In the genomic region with DNA sequence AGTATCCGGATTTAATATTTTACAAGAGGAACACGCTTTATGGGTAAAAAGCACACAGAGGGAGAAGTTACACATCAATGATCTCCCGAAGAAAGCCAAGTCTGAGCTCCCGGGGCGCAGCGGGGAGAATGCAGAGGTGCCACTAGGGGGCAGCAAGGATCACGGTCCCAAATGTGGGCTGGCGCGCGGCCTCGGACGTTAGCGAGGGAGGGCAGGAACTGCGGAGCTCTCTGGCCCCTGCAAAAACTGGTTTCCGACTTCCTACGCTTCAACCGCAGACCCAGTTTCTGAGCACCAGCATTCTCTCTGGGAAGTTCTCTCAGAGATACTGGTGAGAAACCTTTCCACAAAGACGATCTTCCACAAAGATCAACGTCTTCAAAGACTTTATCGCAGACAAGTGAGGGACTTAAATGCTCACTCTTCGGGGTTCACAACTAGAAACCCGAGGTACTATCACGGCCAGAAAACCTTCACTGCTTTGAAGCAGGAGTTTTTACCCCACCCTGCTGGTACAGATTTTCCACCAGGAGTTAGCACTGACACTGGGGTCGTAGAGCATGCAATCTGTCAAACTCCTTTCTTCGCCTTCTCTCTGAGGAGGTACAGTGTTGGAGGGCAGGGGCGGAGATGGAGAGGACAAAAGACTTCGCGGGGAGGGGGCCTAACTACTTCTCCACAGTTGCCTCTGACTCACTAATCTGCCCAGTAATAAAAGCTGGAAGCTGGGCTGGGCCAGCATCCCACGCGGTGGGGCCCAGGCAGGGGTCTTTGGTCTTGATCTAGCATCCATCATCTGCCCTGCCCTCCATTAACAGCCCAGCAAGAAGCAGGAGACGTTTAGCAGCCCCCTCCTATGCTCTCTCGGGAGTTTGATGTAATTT, we compare ENCODE assay signal across 8 mouse cellular contexts. TPM values are rescaled to one million over a fixed set of nuclear protein-coding genes. Genes with fewer than 3 reads are reported as not detected.
DNase-seq lines count a peak whose midpoint lies in the region; ATAC-seq lines count a peak whose summit lies in the region.

No protein-coding gene starts in this region.

- peaks cover 74% of the 10 kb centered on the region for H3K27me3 ChIP-seq in hindbrain, embryonic 16.5 days (replicated peaks; ENCODE audit: control insufficient read depth, insufficient read depth, low read length)

- peak overlapping the region; percentile 23; the same call in 1 of the 2 replicates for H3K4me3 ChIP-seq in hindbrain, embryonic 16.5 days (ENCODE audit: low read length)

- no peak overlapping the region for H3K27ac ChIP-seq in hindbrain, embryonic 16.5 days (ENCODE audit: low read depth, low read length)

- intact Hi-C loops in left cerebral cortex, postnatal 36 days (cut with DNase I): loop anchor here (1.0 to 5.0 kb wide), 4 partner anchors 30 to 182 kb away; a partner anchor contains a TSS

- 0 out of 2 replicates have a peak, but pooled peaks cover 4% of the 10 kb centered on the region for H3K36me3 ChIP-seq in hindbrain, embryonic 16.5 days (ENCODE audit: control insufficient read depth, insufficient read depth, low read length)

- peak overlapping the region; percentile 50 for H3K4me2 ChIP-seq in hindbrain, embryonic 16.5 days (ENCODE audit: low read length)

- H3K4me1 ChIP-seq in hindbrain, embryonic 16.5 days (ENCODE audit: control insufficient read depth, insufficient read depth, low read depth, low read length): peaks cover 37% of the 10 kb centered on the region

- H3K9ac ChIP-seq in hindbrain, embryonic 16.5 days (ENCODE audit: low read depth, low read length): no peak overlapping the region; the same call in 1 of the 2 replicates

- ATAC-seq in hindbrain, embryonic 16.5 days: no peak

- WGBS in hindbrain, embryonic 16.5 days: 1% methylated on average over 32 of the region's 32 CpGs

- peak; percentile 86 for DNase-seq in adipocyte (ENCODE audit: low spot score)
- peak; percentile 70 to 75 for DNase-seq in cerebellum, postnatal 36 days
- DNase-seq in gastrocnemius, adult 8-10 months (ENCODE audit: low spot score in 2 of 2): peak; percentile 64 to 66
- DNase-seq in left cerebral cortex, postnatal 36 days (ENCODE audit: low spot score in 2 of 2): peak; percentile 63 to 66
- peak; percentile 87 for DNase-seq in mesoderm, embryonic 11.5 days (ENCODE audit: low read depth, low spot score)
- DNase-seq in right cerebral cortex, postnatal 14 days: peak; percentile 81
- DNase-seq in urinary bladder, postnatal 25 days (ENCODE audit: low spot score): peak; percentile 87

- H3K9me3 ChIP-seq in hindbrain, embryonic 16.5 days (ENCODE audit: control insufficient read depth, low read length): no peaks in the 10 kb centered on the region

RNA-seq across cellular contexts. Expression of a gene that starts 3.3 kb away (rescaled TPM):
- not detected for total RNA-seq in gastrocnemius, adult 8-10 months (2022)
- 0.03 TPM in 1 of 2 replicates, not detected in the other for polyA plus RNA-seq in hindbrain, embryonic 16.5 days (2015; fragmentation: Nextera tagmentation; extraction: Ambion mirVana)
- total RNA-seq in left cerebral cortex, postnatal 36 days (2021): 10 to 100 TPM; 20.0 to 32.2 TPM

RNA-seq across cellular contexts. Expression of a gene that starts 27.8 kb away (rescaled TPM):
- total RNA-seq in gastrocnemius, adult 8-10 months (2022): under 1 TPM in 3 of 4 experiments, not detected in 1; 0.15 to 0.27 (median 0.27) TPM
- 0.88 and 1.1 TPM in 2 replicates for polyA plus RNA-seq in hindbrain, embryonic 16.5 days (2015; fragmentation: Nextera tagmentation; extraction: Ambion mirVana)
- total RNA-seq in left cerebral cortex, postnatal 36 days (2021): 1 to 10 TPM; 2.4 to 3.4 TPM

RNA-seq across cellular contexts. Expression of a gene that starts 37.3 kb away (rescaled TPM):
- not detected for total RNA-seq in gastrocnemius, adult 8-10 months (2022)
- 45.0 and 53.9 TPM in 2 replicates for polyA plus RNA-seq in hindbrain, embryonic 16.5 days (2015; fragmentation: Nextera tagmentation; extraction: Ambion mirVana)
- 100 to 1,000 TPM in 1 of 2 experiments, 10 to 100 TPM in 1; 83.4 to 104 TPM for total RNA-seq in left cerebral cortex, postnatal 36 days (2021)

RNA-seq across cellular contexts. Expression of a gene that starts 45.1 kb away (rescaled TPM):
- total RNA-seq in gastrocnemius, adult 8-10 months (2022): 1 to 10 TPM; 5.0 to 7.2 (median 5.2) TPM
- 20.2 and 20.4 TPM in 2 replicates for polyA plus RNA-seq in hindbrain, embryonic 16.5 days (2015; fragmentation: Nextera tagmentation; extraction: Ambion mirVana)
- total RNA-seq in left cerebral cortex, postnatal 36 days (2021): 10 to 100 TPM; 41.5 to 43.0 TPM

Comparison
In these comparisons a context has a peak if more than half of its experiments do, and no peak if none do; other contexts are left out.
1. RNA of a gene that starts 3.3 kb away (total RNA-seq): 20.0 to 32.2 TPM in left cerebral cortex, postnatal 36 days; not detected in gastrocnemius, adult 8-10 months; every median in the first group is over 10 times any median in the second.
2. RNA of a gene that starts 37.3 kb away (total RNA-seq): 83.4 to 104 TPM in left cerebral cortex, postnatal 36 days; not detected in gastrocnemius, adult 8-10 months; every median in the first group is over 10 times any median in the second.
3. Peak in every context shown above with its lines, with median percentiles within 50 percentile points of each other: DNase-seq.